Mouse (Mus musculus) heart, embryonic 10.5 days (tissue): ENCODE measurements around the gene Adgrf5. TPM values are rescaled to one million over a fixed set of nuclear protein-coding genes. Genes with fewer than 3 reads are reported as not detected.
"Not testable (repeated sequence)": the region's sequence is repeated elsewhere in the genome, so short reads cannot be mapped to it uniquely, and the experiment has no call there.

Source experiments
- DNase-seq: peaks from one replicate; pipeline ENCODE4 v3.0.0-alpha.2; 2017; ENCODE audit warnings: low spot score
- H3K27ac ChIP-seq: fragments of 300-500 bp; sonication (generic); 2 replicates; pipeline ENCODE4 v1.5.1; 2016; ENCODE audit warnings: mild to moderate bottlenecking
- H3K27me3 ChIP-seq: fragments of 300-500 bp; sonication (generic); 2 replicates; pipeline ENCODE4 v1.6.1; 2016; ENCODE audit warnings: mild to moderate bottlenecking; ENCODE audit not compliant: poor library complexity, insufficient read depth, severe bottlenecking
- H3K36me3 ChIP-seq: fragments of 300-500 bp; sonication (generic); 2 replicates; pipeline ENCODE4 v1.6.1; 2016; ENCODE audit warnings: mild to moderate bottlenecking, moderate library complexity
- H3K4me1 ChIP-seq: fragments of 300-500 bp; sonication (generic); 2 replicates; pipeline ENCODE4 v1.6.1; 2016; ENCODE audit warnings: mild to moderate bottlenecking
- H3K4me3 ChIP-seq: fragments of 300-500 bp; sonication (generic); 2 replicates; pipeline ENCODE4 v1.5.1; 2016; ENCODE audit warnings: mild to moderate bottlenecking, moderate library complexity
- H3K9me3 ChIP-seq: fragments of 300-500 bp; sonication (generic); 2 replicates; pipeline ENCODE4 v1.6.1; 2016; ENCODE audit warnings: mild to moderate bottlenecking, moderate library complexity
- WGBS: fragments of 180-500 bp; shearing (Covaris S2); methylation state at CpG from one replicate; pipeline ENCODE4 v1.1.7; 2016; 5-methylcytosine and 5-hydroxymethylcytosine counted together
- polyA plus RNA-seq: library from polyadenylated mRNA; unstranded; fragments of >200 nt; fragmentation: Nextera tagmentation; extraction: Ambion mirVana; gene quantifications from 2 replicates; pipeline ENCODE4 v1.2.1, GENCODE M21; 2016

Gene Adgrf5
- polyA plus RNA-seq, 1 experiment from 2014 or later = 12.6 TPM

- Histone ChIP-seq H3K4me1 (no peaks in the 10 kb centered on the region), H3K27ac (no peak overlapping the region), H3K36me3 (no peaks in the 10 kb centered on the region), H3K4me3 (no peak overlapping the region), H3K27me3 (no peaks in the 10 kb centered on the region), H3K9me3 (no peaks in the 10 kb centered on the region)
- WGBS = 83% methylated on average over 2 of the region's 2 CpGs
- DNase-seq = no peak
These were observed 128.3 kb downstream of the Adgrf5 start for GRCm38 (mm10) chr17:43488439-43489151.

- not testable (repeated sequence) for H3K4me3 ChIP-seq, H3K36me3 ChIP-seq
These were observed 130.1 kb downstream of the Adgrf5 start for GRCm38 (mm10) chr17:43490371-43490770.

GRCm38 (mm10) chr17:43495502-43495901, 135.3 kb downstream of the Adgrf5 start:
- no peaks in the 10 kb centered on the region for H3K36me3 ChIP-seq
- DNase-seq = no peak
- 86% methylated on average over 5 of the region's 5 CpGs for WGBS
- no peak overlapping the region for H3K4me3 ChIP-seq
- no peaks in the 10 kb centered on the region for H3K27me3 ChIP-seq
- H3K9me3 ChIP-seq = no peaks in the 10 kb centered on the region
- H3K4me1 ChIP-seq = no peaks in the 10 kb centered on the region
- H3K27ac ChIP-seq = no peak overlapping the region

More at GRCm38 (mm10) chr17:43490371-43490770, 130.1 kb downstream of the Adgrf5 start:
- not testable (repeated sequence) for H3K4me1 ChIP-seq, DNase-seq, H3K27ac ChIP-seq, H3K9me3 ChIP-seq, H3K27me3 ChIP-seq
- 92% methylated on average over 8 of the region's 10 CpGs for WGBS

GRCm38 (mm10) chr17:43497521-43497920, 137.3 kb downstream of the Adgrf5 start:
- Histone ChIP-seq H3K27ac (no peak overlapping the region), H3K27me3 (no peaks in the 10 kb centered on the region), H3K36me3 (no peaks in the 10 kb centered on the region), H3K9me3 (no peaks in the 10 kb centered on the region), H3K4me1 (no peaks in the 10 kb centered on the region), H3K4me3 (no peak overlapping the region)
- no peak for DNase-seq
- 52% methylated on average over 4 of the region's 4 CpGs for WGBS

- Histone ChIP-seq H3K9me3 (no peaks in the 10 kb centered on the region), H3K27ac (no peak overlapping the region), H3K4me1 (0 out of 2 replicates have a peak, but pooled peaks cover 4% of the 10 kb centered on the region), H3K4me3 (no peak overlapping the region), H3K27me3 (no peaks in the 10 kb centered on the region), H3K36me3 (no peaks in the 10 kb centered on the region)
- DNase-seq = no peak
- WGBS = 68% methylated on average over 1 of the region's 1 CpGs
These were observed 140.3 kb downstream of the Adgrf5 start for GRCm38 (mm10) chr17:43500513-43500912.

- H3K4me1 ChIP-seq = 0 out of 2 replicates have a peak, but pooled peaks cover 4% of the 10 kb centered on the region
- no peaks in the 10 kb centered on the region for H3K27me3 ChIP-seq
- DNase-seq = no peak
- no peaks in the 10 kb centered on the region for H3K36me3 ChIP-seq
- no peaks in the 10 kb centered on the region for H3K9me3 ChIP-seq
- no peak overlapping the region for H3K27ac ChIP-seq
- 65% methylated on average over 3 of the region's 3 CpGs for WGBS
- H3K4me3 ChIP-seq = no peak overlapping the region
These were observed 141.0 kb downstream of the Adgrf5 start for GRCm38 (mm10) chr17:43501223-43501622.

GRCm38 (mm10) chr17:43501631-43502030, 141.4 kb downstream of the Adgrf5 start:
- no peak overlapping the region for H3K27ac ChIP-seq
- no peaks in the 10 kb centered on the region for H3K9me3 ChIP-seq
- 0 out of 2 replicates have a peak, but pooled peaks cover 4% of the 10 kb centered on the region for H3K4me1 ChIP-seq
- WGBS = 93% methylated on average over 5 of the region's 5 CpGs
- no peak for DNase-seq
- H3K36me3 ChIP-seq = no peaks in the 10 kb centered on the region
- H3K27me3 ChIP-seq = no peaks in the 10 kb centered on the region
- H3K4me3 ChIP-seq = no peak overlapping the region

GRCm38 (mm10) chr17:43502592-43502991, 142.3 kb downstream of the Adgrf5 start, which contains the start of gene Mep1a:
Gene Mep1a (minus strand): TSS chr17:43502812.
- 0 out of 2 replicates have a peak, but pooled peaks cover 4% of the 10 kb centered on the region for H3K4me1 ChIP-seq
- H3K36me3 ChIP-seq = no peaks in the 10 kb centered on the region
- H3K27me3 ChIP-seq = no peaks in the 10 kb centered on the region
- no peak within 1 kb of the TSS for H3K4me3 ChIP-seq
- 92% methylated on average over 9 of the region's 9 CpGs for WGBS
- H3K27ac ChIP-seq = no peak within 1 kb of the TSS
- no peaks in the 10 kb centered on the region for H3K9me3 ChIP-seq
- DNase-seq = no peak

- H3K4me1 ChIP-seq = 0 out of 2 replicates have a peak, but pooled peaks cover 4% of the 10 kb centered on the region
- no peaks in the 10 kb centered on the region for H3K36me3 ChIP-seq
- H3K27ac ChIP-seq = no peak overlapping the region
- WGBS = 61% methylated on average over 4 of the region's 4 CpGs
- no peaks in the 10 kb centered on the region for H3K9me3 ChIP-seq
- no peak overlapping the region for H3K4me3 ChIP-seq
- DNase-seq = no peak
- no peaks in the 10 kb centered on the region for H3K27me3 ChIP-seq
These were observed 143.8 kb downstream of the Adgrf5 start for GRCm38 (mm10) chr17:43503861-43504593.

- Histone ChIP-seq H3K9me3 (no peaks in the 10 kb centered on the region), H3K27ac (no peak overlapping the region), H3K36me3 (no peaks in the 10 kb centered on the region), H3K4me1 (0 out of 2 replicates have a peak, but pooled peaks cover 4% of the 10 kb centered on the region), H3K27me3 (no peaks in the 10 kb centered on the region), H3K4me3 (no peak overlapping the region)
- WGBS = 75% methylated on average over 6 of the region's 6 CpGs
- no peak for DNase-seq
These were observed 144.3 kb downstream of the Adgrf5 start for GRCm38 (mm10) chr17:43504594-43504934.

Other genes with a start within 250 kb of the Adgrf5 start
- 0.10 TPM in 1 of 2 replicates, not detected in the other for gene Adgrf1, start 90.1 kb upstream of the Adgrf5 start, polyA plus RNA-seq
- not detected in 2 replicates for gene Mep1a, start 142.4 kb downstream of the Adgrf5 start, polyA plus RNA-seq
- 0.20 TPM in 1 of 2 replicates, not detected in the other for gene Ankrd66, start 183.2 kb downstream of the Adgrf5 start, polyA plus RNA-seq
- gene Pla2g7, start 207.6 kb downstream of the Adgrf5 start, polyA plus RNA-seq = 12.0 and 12.5 TPM in 2 replicates